Mouse (Mus musculus): ENCODE measurements around the gene Rad51b. TPM values are rescaled to one million over a fixed set of nuclear protein-coding genes. Genes with fewer than 3 reads are reported as not detected.

Rad51b gene
- polyA plus RNA-seq, 1 experiment from 2014 or later: 10.0 TPM

DNA sequence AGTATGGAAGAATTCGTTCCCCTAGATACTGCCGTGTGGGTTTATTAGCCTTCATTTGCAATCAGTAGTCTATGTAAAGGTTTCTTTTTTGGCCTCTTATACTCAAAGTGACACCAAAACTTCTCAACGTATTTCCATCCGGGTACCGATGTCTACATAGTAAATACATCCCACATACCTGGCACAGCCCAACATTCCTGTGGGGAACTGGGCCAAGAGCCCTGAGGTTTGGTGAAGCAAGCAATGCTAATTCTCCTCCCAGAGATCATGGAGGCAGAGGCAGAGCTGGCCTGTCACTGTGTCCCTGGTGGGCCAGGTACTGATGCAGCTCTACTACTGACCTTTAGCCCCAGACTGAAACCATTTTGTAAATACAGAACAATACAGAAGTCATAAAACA lies 512.4 kb downstream of the Rad51b start:
- H3K4me3 ChIP-seq (ENCODE audit: low read depth, low read length): no peak overlapping the region
- no peak for DNase-seq (ENCODE audit: low spot score)
- whole genome bisulfite sequencing: 83% methylated on average over 5 of the region's 5 CpGs
- H3K27ac ChIP-seq (ENCODE audit: low read depth): no peak overlapping the region
- peaks cover 35% of the 10 kb centered on the region for H3K4me1 ChIP-seq (replicated peaks; ENCODE audit: control insufficient read depth, insufficient read depth, low read length)
- H3K9ac ChIP-seq (ENCODE audit: low read length): no peak overlapping the region
- H3K36me3 ChIP-seq (ENCODE audit: control insufficient read depth, insufficient read depth, low read length): no peaks in the 10 kb centered on the region
- H3K4me2 ChIP-seq (ENCODE audit: low read length): no peak overlapping the region
- ATAC-seq (replicated peaks; ENCODE audit: low FRiP score, low TSS enrichment, low read depth): no peak
- no peaks in the 10 kb centered on the region for H3K9me3 ChIP-seq (ENCODE audit: control insufficient read depth, low read length)
- no peaks in the 10 kb centered on the region for H3K27me3 ChIP-seq (replicated peaks; ENCODE audit: control insufficient read depth, insufficient read depth, low read length)

DNA sequence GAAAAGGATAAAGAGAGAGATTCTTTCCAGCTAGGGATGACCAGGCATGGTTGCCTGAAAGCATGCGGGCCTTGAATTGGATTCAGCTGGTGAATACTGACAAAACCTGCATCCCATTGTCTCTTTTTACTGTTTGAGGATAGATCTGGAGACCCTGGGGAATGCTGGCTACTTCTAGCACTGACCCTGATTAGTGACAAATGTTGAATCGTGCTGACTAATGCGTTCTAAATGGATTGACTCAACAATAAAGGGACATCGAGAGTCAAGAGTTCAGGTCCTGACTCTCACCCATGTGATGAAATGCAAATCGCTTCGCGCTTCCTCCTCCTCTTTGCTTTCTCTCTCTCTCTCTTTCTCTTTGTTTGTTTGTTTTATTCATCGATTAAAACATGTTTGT lies 515.3 kb downstream of the Rad51b start:
- no peaks in the 10 kb centered on the region for H3K9me3 ChIP-seq (ENCODE audit: control insufficient read depth, low read length)
- no peak overlapping the region for H3K9ac ChIP-seq (ENCODE audit: low read length)
- WGBS: 84% methylated on average over 8 of the region's 8 CpGs
- no peaks in the 10 kb centered on the region for H3K36me3 ChIP-seq (ENCODE audit: control insufficient read depth, insufficient read depth, low read length)
- DNase-seq (ENCODE audit: low spot score): no peak
- ATAC-seq (replicated peaks; ENCODE audit: low FRiP score, low TSS enrichment, low read depth): no peak
- peaks cover 20% of the 10 kb centered on the region for H3K4me1 ChIP-seq (replicated peaks; ENCODE audit: control insufficient read depth, insufficient read depth, low read length)
- H3K27ac ChIP-seq (ENCODE audit: low read depth): no peak overlapping the region
- no peaks in the 10 kb centered on the region for H3K27me3 ChIP-seq (replicated peaks; ENCODE audit: control insufficient read depth, insufficient read depth, low read length)
- no peak overlapping the region for H3K4me3 ChIP-seq (ENCODE audit: low read depth, low read length)
- H3K4me2 ChIP-seq (ENCODE audit: low read length): no peak overlapping the region

DNA sequence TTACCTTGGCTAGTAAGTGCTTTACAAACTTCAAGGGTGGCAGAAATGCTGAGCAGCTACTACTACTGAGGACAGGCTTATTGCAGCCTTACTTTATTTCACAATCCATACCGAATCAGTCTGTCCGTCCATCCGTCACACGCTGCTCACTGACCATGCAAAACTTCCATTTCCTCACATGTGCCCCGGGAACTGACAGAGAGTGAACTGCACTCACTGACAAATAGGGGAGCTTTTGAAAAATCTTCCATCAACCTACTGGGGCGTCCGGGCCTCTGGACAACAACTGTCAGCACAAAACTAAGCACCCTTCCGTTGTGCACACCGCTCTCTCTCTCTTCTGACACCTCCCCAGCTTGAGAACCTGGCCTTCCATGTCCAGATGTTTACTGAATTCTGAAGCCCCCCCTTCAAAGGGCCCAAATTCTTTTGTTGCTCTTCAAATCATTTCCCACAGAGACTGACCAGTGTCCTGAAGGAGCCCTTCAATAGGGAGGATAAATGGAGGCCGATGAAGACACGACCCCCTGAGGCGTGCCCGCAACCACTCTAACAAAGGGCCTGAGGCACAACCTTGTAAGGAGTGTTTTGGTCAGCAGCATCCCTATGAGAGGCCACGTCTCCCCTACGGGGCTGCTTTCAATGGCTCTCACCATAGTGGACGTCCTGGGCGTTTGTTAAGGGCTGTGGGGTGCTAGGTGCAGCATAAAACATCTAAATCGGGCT lies 515.9 kb downstream of the Rad51b start:
- Histone ChIP-seq H3K9me3 (ENCODE audit: control insufficient read depth, low read length) (no peaks in the 10 kb centered on the region), H3K9ac (ENCODE audit: low read length) (no peak overlapping the region), H3K4me2 (ENCODE audit: low read length) (no peak overlapping the region), H3K36me3 (ENCODE audit: control insufficient read depth, insufficient read depth, low read length) (no peaks in the 10 kb centered on the region), H3K27me3 (replicated peaks; ENCODE audit: control insufficient read depth, insufficient read depth, low read length) (no peaks in the 10 kb centered on the region), H3K4me3 (ENCODE audit: low read depth, low read length) (no peak overlapping the region), H3K27ac (ENCODE audit: low read depth) (no peak overlapping the region), H3K4me1 (replicated peaks; ENCODE audit: control insufficient read depth, insufficient read depth, low read length) (peaks cover 19% of the 10 kb centered on the region)
- 83% methylated on average over 18 of the region's 18 CpGs for WGBS
- no peak for ATAC-seq (replicated peaks; ENCODE audit: low FRiP score, low TSS enrichment, low read depth)
- no peak for DNase-seq (ENCODE audit: low spot score)

DNA sequence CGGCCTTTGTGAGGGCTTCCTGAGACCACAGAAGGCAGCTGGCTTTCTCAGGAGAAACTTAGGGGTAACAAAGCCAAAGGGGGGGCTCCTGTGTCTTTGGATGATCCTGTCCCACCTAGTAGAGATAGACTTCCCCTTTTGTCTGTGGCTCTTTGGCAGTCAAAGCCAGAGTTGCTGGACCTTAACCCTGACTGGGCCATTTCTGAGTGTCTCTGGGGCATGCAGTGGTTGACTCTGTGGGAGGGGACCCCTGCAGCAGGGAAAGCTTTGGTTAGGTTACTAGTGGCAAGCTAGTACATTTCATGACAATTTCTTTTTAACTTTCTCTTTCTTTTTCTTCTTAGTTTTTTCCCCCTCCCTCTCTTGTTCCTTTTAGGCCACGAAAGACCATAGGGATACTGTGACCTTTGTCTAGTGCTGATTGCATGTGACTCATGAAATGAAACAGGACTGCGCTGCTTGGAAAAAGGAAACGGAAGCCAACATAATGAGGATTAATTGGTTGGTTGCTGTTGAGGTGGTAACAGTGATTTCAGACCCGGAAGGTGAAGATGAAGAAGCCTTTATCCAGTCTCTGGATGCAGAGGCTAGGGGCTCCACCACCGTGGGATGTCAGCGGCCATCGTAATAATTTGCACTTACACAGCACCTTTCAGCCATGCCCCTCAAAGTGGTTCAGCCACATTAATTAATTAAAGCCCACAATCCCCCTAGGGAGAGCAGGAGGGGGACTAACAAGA lies 516.7 kb downstream of the Rad51b start:
- H3K36me3 ChIP-seq (ENCODE audit: control insufficient read depth, insufficient read depth, low read length): no peaks in the 10 kb centered on the region
- no peak for ATAC-seq (replicated peaks; ENCODE audit: low FRiP score, low TSS enrichment, low read depth)
- no peaks in the 10 kb centered on the region for H3K9me3 ChIP-seq (ENCODE audit: control insufficient read depth, low read length)
- no peaks in the 10 kb centered on the region for H3K27me3 ChIP-seq (replicated peaks; ENCODE audit: control insufficient read depth, insufficient read depth, low read length)
- H3K4me3 ChIP-seq (ENCODE audit: low read depth, low read length): no peak overlapping the region
- H3K4me1 ChIP-seq (replicated peaks; ENCODE audit: control insufficient read depth, insufficient read depth, low read length): peaks cover 18% of the 10 kb centered on the region
- DNase-seq (ENCODE audit: low spot score): no peak
- WGBS: 63% methylated on average over 8 of the region's 8 CpGs
- no peak overlapping the region for H3K27ac ChIP-seq (ENCODE audit: low read depth)
- no peak overlapping the region for H3K9ac ChIP-seq (ENCODE audit: low read length)
- H3K4me2 ChIP-seq (ENCODE audit: low read length): no peak overlapping the region

DNA sequence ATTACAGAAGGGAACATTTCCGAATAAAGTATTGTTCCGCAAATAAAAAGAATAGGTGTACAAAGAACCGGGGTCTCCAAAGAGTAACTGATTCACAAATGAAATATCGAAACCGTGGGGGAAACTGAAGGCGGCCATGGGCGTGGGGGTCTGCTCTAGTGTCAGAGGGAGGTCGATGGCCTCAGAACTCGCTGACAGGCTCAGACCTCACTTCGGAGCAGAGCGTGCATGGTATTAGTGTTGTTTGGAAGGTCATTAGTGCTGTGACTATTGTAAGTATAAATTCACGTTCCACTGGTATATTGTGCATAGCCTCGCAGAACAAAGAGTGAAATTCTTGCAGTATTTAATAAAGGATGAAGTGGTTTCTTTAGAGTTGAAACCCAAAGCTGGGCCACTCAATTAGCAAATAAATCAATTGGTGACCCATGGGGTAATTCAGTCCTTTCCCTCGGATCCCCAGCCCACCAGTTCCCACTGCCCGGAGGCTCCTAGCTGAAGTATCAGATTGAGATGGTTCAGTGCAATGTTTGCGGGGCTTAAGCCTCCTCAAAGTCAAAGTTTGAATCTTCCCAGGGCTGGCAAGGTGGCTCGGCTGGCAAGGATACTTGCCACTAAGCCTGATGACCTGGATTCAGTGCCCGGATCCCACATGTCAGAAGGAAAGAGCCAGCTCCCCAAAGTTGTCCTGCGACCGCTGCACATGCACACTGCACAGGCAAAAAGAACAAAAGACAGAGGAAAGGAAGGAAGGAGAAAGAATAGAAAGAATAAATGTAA lies 517.4 kb downstream of the Rad51b start:
- Histone ChIP-seq H3K27me3 (replicated peaks; ENCODE audit: control insufficient read depth, insufficient read depth, low read length) (no peaks in the 10 kb centered on the region), H3K27ac (ENCODE audit: low read depth) (no peak overlapping the region), H3K36me3 (ENCODE audit: control insufficient read depth, insufficient read depth, low read length) (no peaks in the 10 kb centered on the region), H3K9me3 (ENCODE audit: control insufficient read depth, low read length) (no peaks in the 10 kb centered on the region), H3K4me2 (ENCODE audit: low read length) (no peak overlapping the region), H3K9ac (ENCODE audit: low read length) (no peak overlapping the region), H3K4me1 (replicated peaks; ENCODE audit: control insufficient read depth, insufficient read depth, low read length) (peaks cover 24% of the 10 kb centered on the region), H3K4me3 (ENCODE audit: low read depth, low read length) (no peak overlapping the region)
- WGBS: 79% methylated on average over 20 of the region's 20 CpGs
- DNase-seq (ENCODE audit: low spot score) (no peak), ATAC-seq (replicated peaks; ENCODE audit: low FRiP score, low TSS enrichment, low read depth) (no peak)

DNA sequence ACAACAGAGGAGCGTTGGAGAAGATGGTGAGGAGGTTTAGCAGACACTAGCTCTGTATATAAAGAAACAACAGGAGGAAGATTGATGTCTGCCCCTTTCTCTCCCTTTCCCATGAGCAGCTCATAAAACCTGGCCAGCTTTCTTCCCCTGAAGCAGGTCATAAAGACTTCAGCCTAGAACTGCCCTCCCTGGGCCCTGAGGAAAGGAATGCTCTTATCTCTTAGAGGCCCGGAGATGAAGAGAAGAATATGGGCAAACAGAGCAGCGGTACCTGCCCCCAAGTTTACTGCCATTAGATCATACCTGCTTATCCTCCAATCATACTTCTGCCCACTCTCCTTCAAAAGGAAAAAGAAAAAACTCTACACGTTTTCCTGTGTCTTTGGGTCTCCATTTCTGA lies 519.2 kb downstream of the Rad51b start:
- 20% methylated on average over 4 of the region's 4 CpGs for WGBS
- DNase-seq (ENCODE audit: low spot score): no peak
- ATAC-seq (replicated peaks; ENCODE audit: low FRiP score, low TSS enrichment, low read depth): peak; percentile 71

DNA sequence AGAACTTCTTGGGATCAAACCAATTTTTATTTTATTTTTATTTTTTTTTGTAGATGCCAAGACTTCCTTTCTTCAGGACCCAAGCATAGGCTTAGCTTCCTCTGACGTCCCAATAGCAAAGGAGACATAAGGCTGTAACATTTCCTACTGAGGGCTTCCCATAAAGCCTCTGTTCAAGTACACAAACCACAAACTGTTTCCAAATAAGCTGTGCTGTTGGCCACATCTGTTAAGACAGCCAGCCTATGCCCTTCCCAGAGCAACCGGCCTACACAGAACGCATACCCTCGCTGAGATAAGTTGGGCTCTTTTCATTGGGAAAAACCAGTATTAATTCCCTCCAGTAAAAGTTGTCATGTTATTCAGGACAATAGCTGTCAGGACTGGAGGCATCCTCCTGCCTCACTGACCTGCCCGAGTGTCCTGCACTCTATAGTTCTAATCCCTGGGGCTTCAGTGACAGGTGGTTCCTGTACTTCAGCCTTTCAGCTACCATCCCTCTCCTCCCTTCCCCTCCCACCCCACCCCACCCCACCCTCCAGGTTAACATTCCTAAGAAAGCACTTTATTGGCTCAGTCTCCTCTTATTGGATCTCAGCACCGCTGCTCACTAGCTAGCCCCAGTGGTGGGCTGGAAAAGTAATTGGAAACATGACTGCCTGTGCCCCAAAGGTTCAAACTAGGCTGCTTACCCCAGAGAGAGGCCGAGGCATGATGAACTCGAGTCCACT lies 523.3 kb downstream of the Rad51b start:
- Histone ChIP-seq H3K4me1 (replicated peaks; ENCODE audit: control insufficient read depth, insufficient read depth, low read length) (peaks cover 40% of the 10 kb centered on the region), H3K4me3 (ENCODE audit: low read depth, low read length) (no peak overlapping the region), H3K27me3 (replicated peaks; ENCODE audit: control insufficient read depth, insufficient read depth, low read length) (no peaks in the 10 kb centered on the region), H3K9ac (ENCODE audit: low read length) (no peak overlapping the region), H3K36me3 (ENCODE audit: control insufficient read depth, insufficient read depth, low read length) (no peaks in the 10 kb centered on the region), H3K27ac (ENCODE audit: low read depth) (peak overlapping the region; percentile 34; the same call in 1 of the 2 replicates), H3K9me3 (ENCODE audit: control insufficient read depth, low read length) (no peaks in the 10 kb centered on the region), H3K4me2 (ENCODE audit: low read length) (no peak overlapping the region)
- ATAC-seq (replicated peaks; ENCODE audit: low FRiP score, low TSS enrichment, low read depth): 0 out of 2 replicates have a peak, but pooled peaks have one; percentile 21
- 65% methylated on average over 8 of the region's 8 CpGs for WGBS
- DNase-seq (ENCODE audit: low spot score): no peak

More for the DNA sequence above, 519.2 kb downstream of the Rad51b start:
- Histone ChIP-seq H3K4me3 (ENCODE audit: low read depth, low read length) (no peak overlapping the region), H3K27ac (ENCODE audit: low read depth) (peak overlapping the region; percentile 64), H3K36me3 (ENCODE audit: control insufficient read depth, insufficient read depth, low read length) (no peaks in the 10 kb centered on the region), H3K9ac (ENCODE audit: low read length) (no peak overlapping the region), H3K4me2 (ENCODE audit: low read length) (no peak overlapping the region), H3K27me3 (replicated peaks; ENCODE audit: control insufficient read depth, insufficient read depth, low read length) (no peaks in the 10 kb centered on the region), H3K4me1 (replicated peaks; ENCODE audit: control insufficient read depth, insufficient read depth, low read length) (peaks cover 30% of the 10 kb centered on the region), H3K9me3 (ENCODE audit: control insufficient read depth, low read length) (no peaks in the 10 kb centered on the region)

DNA sequence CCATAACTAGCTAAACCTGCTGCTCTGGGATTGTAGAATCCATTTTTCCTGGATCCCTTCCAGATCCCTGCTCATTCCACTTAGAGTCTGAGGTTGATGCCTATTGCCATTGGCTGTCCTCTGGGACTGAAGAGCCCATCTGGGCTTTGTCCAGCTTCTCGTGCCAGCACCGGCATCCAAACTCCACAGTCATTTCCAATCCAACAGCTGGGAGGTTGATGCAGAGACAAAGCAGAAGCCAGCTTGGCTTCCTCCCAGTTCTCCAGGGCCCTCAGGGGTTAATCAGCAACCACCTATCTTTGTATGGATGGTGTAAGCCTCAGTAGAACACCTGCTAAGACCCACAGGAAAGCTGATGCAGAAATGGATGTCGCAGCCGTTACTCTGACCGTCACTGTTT lies 524.8 kb downstream of the Rad51b start:
- H3K27me3 ChIP-seq (replicated peaks; ENCODE audit: control insufficient read depth, insufficient read depth, low read length): no peaks in the 10 kb centered on the region
- ATAC-seq (replicated peaks; ENCODE audit: low FRiP score, low TSS enrichment, low read depth) (no peak), DNase-seq (ENCODE audit: low spot score) (no peak)
- no peaks in the 10 kb centered on the region for H3K9me3 ChIP-seq (ENCODE audit: control insufficient read depth, low read length)
- H3K4me1 ChIP-seq (replicated peaks; ENCODE audit: control insufficient read depth, insufficient read depth, low read length): peaks cover 40% of the 10 kb centered on the region
- H3K9ac ChIP-seq (ENCODE audit: low read length): no peak overlapping the region
- H3K4me2 ChIP-seq (ENCODE audit: low read length): no peak overlapping the region
- 69% methylated on average over 5 of the region's 5 CpGs for WGBS
- H3K27ac ChIP-seq (ENCODE audit: low read depth): no peak overlapping the region
- H3K36me3 ChIP-seq (ENCODE audit: control insufficient read depth, insufficient read depth, low read length): no peaks in the 10 kb centered on the region
- H3K4me3 ChIP-seq (ENCODE audit: low read depth, low read length): no peak overlapping the region
